Mouse (Mus musculus): ENCODE measurements around the gene Sec14l1. TPM values are rescaled to one million over a fixed set of nuclear protein-coding genes. Genes with fewer than 3 reads are reported as not detected.

The Sec14l1 gene
- polyA plus RNA-seq, 1 experiment, result 30.1 TPM

- 95% methylated on average over 8 of the region's 8 CpGs for WGBS
- H3K4me3 ChIP-seq (ENCODE audit: extremely low read depth, insufficient read depth, insufficient read length), result no peak overlapping the region
- no peak overlapping the region for H3K27ac ChIP-seq (ENCODE audit: insufficient read depth, low read length)
Measured at GRCm38 (mm10) chr11:117204606-117205005, 89.6 kb downstream of the Sec14l1 start.

GRCm38 (mm10) chr11:117205042-117205441, 90.1 kb downstream of the Sec14l1 start:
- H3K27me3 ChIP-seq (ENCODE audit: control insufficient read depth, insufficient read depth, low read length), result no peaks in the 10 kb centered on the region
- no peak overlapping the region for H3K27ac ChIP-seq (ENCODE audit: insufficient read depth, low read length)
- TF ChIP-seq POLR2A (IDR thresholded peaks at IDR 0.05; ENCODE audit: low read depth, low read length) (no peak), CTCF (IDR thresholded peaks at IDR 0.05; ENCODE audit: extremely low read depth, insufficient read depth, insufficient read length, insufficient replicate concordance) (no peak)
- no peak for DNase-seq (ENCODE audit: low read depth in 1 of 2, low spot score in 2 of 2)
- WGBS, result 88% methylated on average over 6 of the region's 6 CpGs
- no peak overlapping the region for H3K4me3 ChIP-seq (ENCODE audit: extremely low read depth, insufficient read depth, insufficient read length)
- H3K4me1 ChIP-seq (ENCODE audit: control insufficient read depth, insufficient read depth, insufficient read length), result no peaks in the 10 kb centered on the region
- no peaks in the 10 kb centered on the region for H3K36me3 ChIP-seq (ENCODE audit: control insufficient read depth, insufficient read depth, low read length)

More at GRCm38 (mm10) chr11:117204606-117205005, 89.6 kb downstream of the Sec14l1 start:
- DNase-seq (ENCODE audit: low read depth in 1 of 2, low spot score in 2 of 2), result no peak
- Histone ChIP-seq H3K27me3 (ENCODE audit: control insufficient read depth, insufficient read depth, low read length) (no peaks in the 10 kb centered on the region), H3K4me1 (ENCODE audit: control insufficient read depth, insufficient read depth, insufficient read length) (no peaks in the 10 kb centered on the region; the same call in 1 of the 2 replicates), H3K36me3 (ENCODE audit: control insufficient read depth, insufficient read depth, low read length) (no peaks in the 10 kb centered on the region)
- TF ChIP-seq CTCF (IDR thresholded peaks at IDR 0.05; ENCODE audit: extremely low read depth, insufficient read depth, insufficient read length, insufficient replicate concordance) (no peak), POLR2A (IDR thresholded peaks at IDR 0.05; ENCODE audit: low read depth, low read length) (no peak)

GRCm38 (mm10) chr11:117205447-117205846, 90.5 kb downstream of the Sec14l1 start:
- no peak for DNase-seq (ENCODE audit: low read depth in 1 of 2, low spot score in 2 of 2)
- 85% methylated on average over 9 of the region's 9 CpGs for WGBS

GRCm38 (mm10) chr11:117207436-117207835, 92.5 kb downstream of the Sec14l1 start:
- 88% methylated on average over 5 of the region's 5 CpGs for WGBS
- TF ChIP-seq CTCF (IDR thresholded peaks at IDR 0.05; ENCODE audit: extremely low read depth, insufficient read depth, insufficient read length, insufficient replicate concordance), result no peak
- TF ChIP-seq POLR2A (IDR thresholded peaks at IDR 0.05; ENCODE audit: low read depth, low read length), result no peak
- DNase-seq (ENCODE audit: low read depth in 1 of 2, low spot score in 2 of 2), result no peak

More at GRCm38 (mm10) chr11:117205447-117205846, 90.5 kb downstream of the Sec14l1 start:
- Histone ChIP-seq H3K36me3 (ENCODE audit: control insufficient read depth, insufficient read depth, low read length) (no peaks in the 10 kb centered on the region), H3K4me3 (ENCODE audit: extremely low read depth, insufficient read depth, insufficient read length) (no peak overlapping the region), H3K4me1 (ENCODE audit: control insufficient read depth, insufficient read depth, insufficient read length) (no peaks in the 10 kb centered on the region), H3K27ac (ENCODE audit: insufficient read depth, low read length) (no peak overlapping the region), H3K27me3 (ENCODE audit: control insufficient read depth, insufficient read depth, low read length) (no peaks in the 10 kb centered on the region)
- TF ChIP-seq CTCF (IDR thresholded peaks at IDR 0.05; ENCODE audit: extremely low read depth, insufficient read depth, insufficient read length, insufficient replicate concordance) (no peak), POLR2A (IDR thresholded peaks at IDR 0.05; ENCODE audit: low read depth, low read length) (no peak)

GRCm38 (mm10) chr11:117208151-117208673, 93.2 kb downstream of the Sec14l1 start:
- Histone ChIP-seq H3K27ac (ENCODE audit: insufficient read depth, low read length) (no peak overlapping the region), H3K27me3 (ENCODE audit: control insufficient read depth, insufficient read depth, low read length) (no peaks in the 10 kb centered on the region), H3K4me1 (ENCODE audit: control insufficient read depth, insufficient read depth, insufficient read length) (no peaks in the 10 kb centered on the region), H3K4me3 (ENCODE audit: extremely low read depth, insufficient read depth, insufficient read length) (no peak overlapping the region), H3K36me3 (ENCODE audit: control insufficient read depth, insufficient read depth, low read length) (no peaks in the 10 kb centered on the region)
- TF ChIP-seq POLR2A (IDR thresholded peaks at IDR 0.05; ENCODE audit: low read depth, low read length) (no peak), CTCF (IDR thresholded peaks at IDR 0.05; ENCODE audit: extremely low read depth, insufficient read depth, insufficient read length, insufficient replicate concordance) (no peak)
- 91% methylated on average over 8 of the region's 8 CpGs for WGBS
- DNase-seq (ENCODE audit: low read depth in 1 of 2, low spot score in 2 of 2), result no peak

More at GRCm38 (mm10) chr11:117207436-117207835, 92.5 kb downstream of the Sec14l1 start:
- no peaks in the 10 kb centered on the region for H3K27me3 ChIP-seq (ENCODE audit: control insufficient read depth, insufficient read depth, low read length)
- H3K4me3 ChIP-seq (ENCODE audit: extremely low read depth, insufficient read depth, insufficient read length), result no peak overlapping the region
- no peaks in the 10 kb centered on the region for H3K4me1 ChIP-seq (ENCODE audit: control insufficient read depth, insufficient read depth, insufficient read length)
- H3K36me3 ChIP-seq (ENCODE audit: control insufficient read depth, insufficient read depth, low read length), result no peaks in the 10 kb centered on the region
- H3K27ac ChIP-seq (ENCODE audit: insufficient read depth, low read length), result no peak overlapping the region

Other genes with a start within 250 kb of the Sec14l1 start
- gene Mgat5b, start 196.3 kb upstream of the Sec14l1 start, polyA plus RNA-seq (2012; rRNA removed), result not detected in 2 replicates
- 44.6 and 45.3 TPM in 2 replicates for gene Sept9, start 84.5 kb downstream of the Sec14l1 start, polyA plus RNA-seq (2012; rRNA removed)

Measured in spleen, adult 2 months (tissue).